Mouse (Mus musculus) yolk sac, embryonic 10.5 days (tissue): Measurements from ENCODE around the gene Chid1.
"Not testable (repeated sequence)": the region's sequence is repeated elsewhere in the genome, so short reads cannot be mapped to it uniquely, and the experiment has no call there.

Source experiments
- DNase-seq: peaks from one replicate; pipeline ENCODE4 v3.0.0-alpha.2; 2017; ENCODE audit warnings: low spot score

Gene Chid1

GRCm38 (mm10) chr7:141461521-141462332, 77.9 kb downstream of the Chid1 start:
- no peak for DNase-seq

DNA sequence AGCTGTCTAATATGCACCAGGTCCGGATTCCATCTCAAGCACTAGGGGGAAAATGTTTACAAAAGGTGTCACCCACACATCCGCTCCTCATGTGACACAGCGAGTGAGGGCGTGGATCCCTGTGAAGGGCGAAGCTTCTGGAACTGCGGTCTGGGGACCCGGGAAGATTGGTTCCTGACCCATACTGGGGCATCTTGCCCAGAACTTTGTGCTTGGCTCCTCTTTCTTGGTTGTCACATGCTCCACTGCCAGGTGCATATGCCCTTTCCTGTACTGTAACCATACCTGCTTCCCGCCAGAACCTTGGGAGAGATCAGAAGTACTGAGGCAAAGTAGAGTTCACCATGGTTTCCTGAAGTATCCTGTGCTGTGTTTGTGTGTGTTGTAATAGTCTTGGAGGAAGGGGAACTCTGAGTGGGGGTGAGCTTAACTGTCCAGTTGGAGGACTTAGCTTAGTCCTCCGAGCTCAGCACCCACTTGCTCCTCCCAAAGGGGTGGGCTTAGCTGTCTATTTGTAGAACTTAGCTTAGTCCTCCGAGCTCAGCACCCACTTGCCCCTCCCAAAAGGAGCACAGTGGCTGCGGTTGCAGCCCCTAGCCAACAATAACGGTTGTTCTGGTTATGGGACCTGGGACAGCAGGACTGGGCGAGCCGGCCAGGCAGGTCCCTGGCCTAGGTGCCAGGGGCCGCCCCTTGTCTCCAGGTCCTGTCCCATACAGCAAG, 79.1 kb downstream of the Chid1 start, which contains the start of gene Cracr2b:
Cracr2b (plus strand) TSS at position 704 of the 723 bp plus-strand sequence.
- no peak for DNase-seq

DNA sequence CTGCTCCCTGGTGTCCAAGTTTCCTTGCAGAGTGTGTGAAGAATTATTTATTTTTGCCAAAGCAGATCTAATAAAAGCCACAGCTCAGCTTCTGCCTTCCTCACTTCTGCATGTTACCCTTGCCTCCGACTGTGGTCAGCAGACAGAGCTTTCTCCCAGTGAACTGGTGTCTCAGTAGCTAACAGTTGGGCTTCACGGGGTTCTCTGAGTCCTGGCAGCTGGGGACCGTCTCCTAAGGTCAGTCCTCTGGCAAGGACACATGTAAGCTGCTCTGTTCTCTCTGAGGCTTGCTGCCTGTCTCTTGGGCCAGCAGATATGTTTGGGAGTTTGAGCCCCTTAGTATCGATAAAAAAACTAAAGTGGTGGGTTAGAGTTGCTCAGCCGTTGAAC, 79.7 kb downstream of the Chid1 start:
- no peak for DNase-seq

- DNase-seq = no peak
Measured at GRCm38 (mm10) chr7:141459301-141459711, 80.4 kb downstream of the Chid1 start.

DNA sequence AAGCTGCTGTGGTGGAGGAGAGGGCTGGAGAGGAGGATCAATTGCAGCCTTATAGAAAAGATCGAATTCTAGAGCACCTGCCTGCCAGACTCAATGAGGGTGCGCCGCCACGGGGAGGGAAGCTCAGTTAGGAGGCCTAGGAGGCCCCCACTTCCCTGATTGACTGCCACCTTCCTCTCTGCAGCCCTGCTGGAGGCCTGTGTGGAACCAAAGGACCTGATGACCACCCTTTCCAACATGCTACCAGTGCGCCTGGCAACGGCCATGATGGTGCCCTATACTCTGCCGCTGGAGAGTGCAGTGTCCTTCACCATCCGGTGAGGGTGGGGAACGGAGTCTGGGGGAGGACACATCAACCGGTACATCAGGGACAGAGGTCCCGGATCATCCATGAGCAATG, 81.0 kb downstream of the Chid1 start:
- DNase-seq = no peak

DNA sequence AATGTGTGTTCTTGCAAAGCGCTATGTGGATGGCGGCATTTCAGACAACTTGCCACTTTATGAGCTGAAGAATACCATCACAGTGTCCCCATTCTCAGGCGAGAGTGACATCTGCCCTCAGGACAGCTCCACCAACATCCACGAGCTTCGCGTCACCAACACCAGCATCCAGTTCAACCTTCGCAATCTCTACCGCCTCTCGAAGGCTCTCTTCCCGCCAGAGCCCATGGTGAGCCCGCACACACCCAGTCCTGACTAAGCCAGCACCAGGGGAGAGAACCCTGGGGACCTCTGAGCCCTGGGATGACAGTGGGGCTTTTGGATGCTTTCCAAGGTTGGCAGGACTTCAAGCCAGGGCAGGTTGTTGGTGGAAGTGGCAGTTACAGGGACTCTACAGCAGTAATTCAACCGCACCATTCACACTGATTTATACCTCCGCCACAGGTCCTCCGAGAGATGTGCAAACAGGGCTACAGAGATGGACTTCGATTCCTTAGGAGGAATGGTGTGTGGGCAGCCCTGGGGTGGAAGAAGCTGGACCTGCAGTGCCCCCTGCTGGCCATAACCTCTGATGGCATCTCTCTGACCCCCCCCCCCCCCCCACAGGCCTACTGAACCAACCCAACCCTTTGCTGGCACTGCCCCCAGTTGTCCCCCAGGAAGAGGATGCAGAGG, 81.5 kb downstream of the Chid1 start:
- DNase-seq = no peak

GRCm38 (mm10) chr7:141457236-141457635, 82.4 kb downstream of the Chid1 start:
- DNase-seq = no peak

GRCm38 (mm10) chr7:141456739-141457138, 82.9 kb downstream of the Chid1 start:
- no peak for DNase-seq

DNA sequence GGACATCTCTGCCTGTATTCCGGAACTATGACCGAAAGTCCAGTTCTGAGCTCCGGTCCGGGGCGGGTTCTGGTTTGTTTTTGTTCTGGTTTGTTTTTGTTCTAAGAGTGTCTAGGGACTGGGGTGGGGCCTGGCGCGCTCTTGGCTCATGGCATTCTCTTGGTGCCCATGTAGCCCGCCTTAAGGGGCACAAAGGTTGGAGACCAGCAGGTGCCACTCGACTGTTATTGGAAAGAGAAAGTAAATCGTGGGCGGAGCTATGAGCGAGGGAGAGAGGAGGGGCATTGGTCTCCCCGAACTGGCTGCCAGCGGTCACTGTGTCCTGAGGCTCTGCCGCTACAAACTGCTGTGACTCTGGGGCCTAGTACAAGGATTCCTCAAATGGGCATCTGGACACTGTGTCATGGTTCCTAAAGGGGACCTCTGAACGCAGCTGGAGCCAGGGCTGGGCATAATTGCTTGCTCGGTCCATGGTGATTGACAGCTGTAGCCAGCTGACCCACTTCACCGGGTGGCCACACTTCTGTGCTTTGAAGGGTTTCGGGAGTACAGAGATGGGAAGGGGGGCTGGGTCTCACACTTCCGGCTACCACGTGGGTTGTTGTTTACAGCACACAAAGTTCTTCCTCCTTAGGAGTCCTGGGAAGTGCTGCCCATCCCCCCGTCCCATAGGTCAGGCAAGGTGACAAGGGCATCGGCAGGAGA, 83.9 kb downstream of the Chid1 start:
- peak; percentile 72 for DNase-seq

- peak; percentile 94 for DNase-seq
Measured at GRCm38 (mm10) chr7:141454967-141455551, 84.6 kb downstream of the Chid1 start, which contains the start of gene Pnpla2. Gene Pnpla2 (plus strand): TSS chr7:141455198.

DNA sequence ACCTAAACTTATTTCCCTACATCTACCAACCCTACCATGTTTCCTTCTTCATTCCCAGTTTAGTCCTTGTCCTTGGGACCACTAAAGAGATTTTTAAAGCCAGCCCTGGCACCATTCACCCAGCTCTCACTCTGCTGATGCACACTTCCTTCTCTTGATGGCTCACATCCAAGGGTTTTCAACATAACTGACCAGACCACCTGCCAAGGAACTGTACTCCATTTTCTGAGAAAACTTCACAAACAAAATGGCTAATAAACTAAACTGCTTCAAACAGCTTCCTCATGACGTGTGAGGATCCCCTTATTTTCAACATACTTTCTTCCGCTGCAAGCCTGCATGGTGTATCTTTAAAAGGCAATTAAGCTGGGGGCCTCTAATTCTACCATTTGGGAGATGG, 86.0 kb downstream of the Chid1 start:
- DNase-seq = no peak

- DNase-seq = no peak
Measured at GRCm38 (mm10) chr7:141451928-141452327, 87.7 kb downstream of the Chid1 start.

- DNase-seq = peak; percentile 98
Measured at GRCm38 (mm10) chr7:141447110-141447991, 92.3 kb downstream of the Chid1 start, which contains the start of gene Rplp2. Gene Rplp2 (plus strand): TSS chr7:141447370.

- DNase-seq = not testable (repeated sequence)
Measured at GRCm38 (mm10) chr7:141446374-141446773, 93.3 kb downstream of the Chid1 start.

DNA sequence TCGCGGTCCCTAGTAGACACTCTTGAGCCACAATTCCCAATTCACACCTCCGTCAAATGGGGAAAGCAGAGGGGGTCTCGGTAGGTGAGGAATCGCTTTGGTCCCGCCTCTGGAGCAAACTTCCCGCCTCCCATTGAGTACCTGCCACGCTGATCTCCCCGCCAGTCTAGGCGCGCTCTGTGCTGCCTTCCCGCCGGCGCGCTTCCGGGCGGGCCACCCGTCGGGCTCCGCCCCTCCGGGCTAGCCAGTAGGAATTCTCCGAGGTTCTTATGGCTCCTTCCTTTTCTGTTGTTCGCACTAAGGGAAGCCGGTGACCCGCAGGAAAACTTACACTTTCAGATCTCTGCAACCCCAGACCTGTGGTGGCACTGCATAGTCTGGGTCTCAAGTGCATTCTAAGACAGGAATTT, 95.8 kb downstream of the Chid1 start, which contains the start of gene Pidd1:
Pidd1 (minus strand) TSS at position 198 of the 410 bp plus-strand sequence.
- peak; percentile 80 for DNase-seq
